Comparison of ENCODE assay signal across 23 mouse cellular contexts in the genomic region with DNA sequence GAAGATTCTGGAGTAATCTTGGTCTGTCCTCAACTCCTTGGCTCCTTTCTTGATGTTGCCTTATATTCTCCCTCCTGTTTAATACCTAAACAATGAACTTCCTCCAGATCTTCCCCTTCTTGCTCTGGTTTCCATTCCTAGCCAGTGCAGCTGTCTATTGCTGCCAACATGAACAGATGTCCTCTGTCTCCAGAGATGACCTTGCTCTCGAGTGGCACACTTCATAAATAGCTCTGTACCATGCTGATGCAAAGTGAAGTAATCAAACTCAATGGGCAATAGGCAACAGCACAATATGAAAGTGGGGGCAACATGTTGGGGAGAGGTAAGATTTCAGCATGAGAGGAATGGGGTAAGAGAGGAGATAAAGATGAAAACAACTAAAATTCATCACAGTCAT.
A peak's percentile ranks its signal among the peaks of the same experiment; 100 is the strongest.
DNase-seq lines count a peak whose midpoint lies in the region; ATAC-seq and TF ChIP-seq lines count a peak whose summit lies in the region.
"Had no signal": no experiment of that assay in that cellular context is flagged by ENCODE, and none has a peak within 500 bp of the region (broad histone marks: within the 10 kb centered on the region; RNA-seq: fewer than 3 reads in every experiment).

No protein-coding gene starts in this region.

- ATAC-seq in heart, postnatal 0 days (ENCODE audit: insufficient read depth, low read depth): no peak
- no peak for ATAC-seq in heart, embryonic 11.5 days (replicated peaks; ENCODE audit: insufficient number of reproducible peaks, low FRiP score, low TSS enrichment)
- ATAC-seq: forebrain, embryonic 14.5 days; forebrain, embryonic 16.5 days had no signal

- H3K4me3 ChIP-seq in heart, postnatal 0 days (ENCODE audit: low read depth, low read length): no peak overlapping the region
- H3K4me3 ChIP-seq in heart, embryonic 11.5 days (ENCODE audit: low read depth, low read length): no peak overlapping the region
- H3K4me3 ChIP-seq in myocyte: no peak overlapping the region
- H3K4me3 ChIP-seq in kidney, adult 2 months (ENCODE audit: insufficient read depth, low read depth, low read length): no peak overlapping the region
- H3K4me3 ChIP-seq: embryonic facial prominence, embryonic 13.5 days; embryonic facial prominence, embryonic 15.5 days; erythroblast, embryonic 14.5 days; forebrain, embryonic 10.5 days; forebrain, embryonic 12.5 days had no signal

- H3ac ChIP-seq in myocyte (ENCODE audit: control insufficient read depth, insufficient read length): no peak overlapping the region

- no peak for TF ChIP-seq CTCF in heart, postnatal 0 days (IDR thresholded peaks at IDR 0.05; ENCODE audit: low read depth)
- no peak for TF ChIP-seq CTCF in kidney, adult 2 months (conservative IDR thresholded peaks at IDR 0.05; ENCODE audit: insufficient read depth, insufficient read length, low read depth, low read length)

- H3K27me3 ChIP-seq in heart, postnatal 0 days (ENCODE audit: control insufficient read depth, insufficient read depth, low read length): no peaks in the 10 kb centered on the region
- H3K27me3 ChIP-seq in heart, embryonic 11.5 days (ENCODE audit: control insufficient read depth, insufficient read depth, low read length): no peaks in the 10 kb centered on the region
- H3K27me3 ChIP-seq in myocyte (ENCODE audit: control insufficient read depth, insufficient read depth, insufficient read length): no peaks in the 10 kb centered on the region
- no peaks in the 10 kb centered on the region for H3K27me3 ChIP-seq in kidney, adult 2 months (replicated peaks; ENCODE audit: control insufficient read depth, insufficient read depth, low read length)
- H3K27me3 ChIP-seq: embryonic facial prominence, embryonic 13.5 days; embryonic facial prominence, embryonic 15.5 days; forebrain, embryonic 12.5 days had no signal

- no peaks in the 10 kb centered on the region for H3K4me1 ChIP-seq in heart, postnatal 0 days (ENCODE audit: control insufficient read depth, insufficient read depth)
- H3K4me1 ChIP-seq in heart, embryonic 11.5 days (ENCODE audit: control insufficient read depth, insufficient read depth, low read length): no peaks in the 10 kb centered on the region
- no peaks in the 10 kb centered on the region for H3K4me1 ChIP-seq in kidney, adult 2 months (ENCODE audit: control insufficient read depth, insufficient read depth, low read length)
- H3K4me1 ChIP-seq: embryonic facial prominence, embryonic 13.5 days; embryonic facial prominence, embryonic 15.5 days; forebrain, embryonic 10.5 days; forebrain, embryonic 12.5 days had no signal

- no peak overlapping the region for H3K27ac ChIP-seq in heart, postnatal 0 days (ENCODE audit: low read depth)
- H3K27ac ChIP-seq in heart, embryonic 11.5 days (ENCODE audit: low read depth, low read length): no peak overlapping the region
- no peak overlapping the region for H3K27ac ChIP-seq in kidney, adult 2 months (ENCODE audit: insufficient read depth, low read depth, low read length)
- H3K27ac ChIP-seq: embryonic facial prominence, embryonic 13.5 days; embryonic facial prominence, embryonic 15.5 days; forebrain, embryonic 10.5 days; forebrain, embryonic 12.5 days had no signal

- no peaks in the 10 kb centered on the region for H3K79me2 ChIP-seq in myocyte (ENCODE audit: control insufficient read depth, insufficient read depth)

- no peak for TF ChIP-seq POLR2A in myocyte (IDR thresholded peaks at IDR 0.05; ENCODE audit: insufficient read length, low read depth)
- no peak for TF ChIP-seq POLR2A in kidney, adult 2 months (IDR thresholded peaks at IDR 0.05; ENCODE audit: low read depth, low read length)

- H3K4me2 ChIP-seq in heart, postnatal 0 days (ENCODE audit: low read depth, low read length): no peak overlapping the region
- H3K4me2 ChIP-seq in heart, embryonic 11.5 days: no peak overlapping the region
- peak overlapping the region; percentile 7 for H3K4me2 ChIP-seq in myocyte (ENCODE audit: low read depth)
- H3K4me2 ChIP-seq: embryonic facial prominence, embryonic 13.5 days; embryonic facial prominence, embryonic 15.5 days; forebrain, embryonic 12.5 days had no signal

- H3K36me3 ChIP-seq in heart, postnatal 0 days (replicated peaks; ENCODE audit: control insufficient read depth, insufficient read depth, low read length): no peaks in the 10 kb centered on the region
- no peaks in the 10 kb centered on the region for H3K36me3 ChIP-seq in heart, embryonic 11.5 days (ENCODE audit: control insufficient read depth, insufficient read depth, low read length)
- H3K36me3 ChIP-seq in myocyte (ENCODE audit: control insufficient read depth, insufficient read depth): no peaks in the 10 kb centered on the region
- no peaks in the 10 kb centered on the region for H3K36me3 ChIP-seq in kidney, adult 2 months (ENCODE audit: control insufficient read depth, insufficient read depth, low read length)
- H3K36me3 ChIP-seq: embryonic facial prominence, embryonic 13.5 days; embryonic facial prominence, embryonic 15.5 days; forebrain, embryonic 10.5 days; forebrain, embryonic 12.5 days had no signal

- no peak for TF ChIP-seq EP300 in heart, postnatal 0 days (IDR thresholded peaks at IDR 0.05; ENCODE audit: low read depth)

- DNase-seq in heart, adult 18-20 months: peak; percentile 12 to 41
- no peak for DNase-seq in heart, postnatal 4 days
- DNase-seq in heart, postnatal 0 days (ENCODE audit: low spot score): peak; percentile 7
- DNase-seq in brain, adult 2 months (ENCODE audit: low read depth, low spot score): peak; percentile 16
- no peak for DNase-seq in kidney, adult 2 months
- DNase-seq: adrenal gland, adult 2 months; adrenal gland, postnatal 10 days; adrenal gland, postnatal 25 days; cerebellum, adult 18-20 months; cerebellum, adult 8-10 months; cerebellum, adult 9-11 months; cerebellum, postnatal 14 days; cerebellum, postnatal 36 days; embryo, embryonic 11 days had no signal

- H3K9me3 ChIP-seq in heart, postnatal 0 days (replicated peaks; ENCODE audit: control insufficient read depth, low read length): no peaks in the 10 kb centered on the region
- no peaks in the 10 kb centered on the region for H3K9me3 ChIP-seq in heart, embryonic 11.5 days (replicated peaks; ENCODE audit: control insufficient read depth, low read length)
- H3K9me3 ChIP-seq: embryonic facial prominence, embryonic 13.5 days; embryonic facial prominence, embryonic 15.5 days; forebrain, embryonic 10.5 days; forebrain, embryonic 12.5 days had no signal

- no peak overlapping the region for H3K9ac ChIP-seq in heart, postnatal 0 days (replicated peaks; ENCODE audit: low read depth, low read length)
- H3K9ac ChIP-seq in heart, embryonic 11.5 days (ENCODE audit: low read depth, low read length): no peak overlapping the region
- H3K9ac ChIP-seq: embryonic facial prominence, embryonic 13.5 days; embryonic facial prominence, embryonic 15.5 days; forebrain, embryonic 12.5 days had no signal

- 16% methylated on average over 1 of the region's 1 CpGs for WGBS in heart, postnatal 0 days
- WGBS in heart, embryonic 11.5 days (ENCODE audit: insufficient replicate concordance): 45% methylated on average over 1 of the region's 1 CpGs
- 47% methylated on average over 1 of the region's 1 CpGs for WGBS in kidney, adult 2 months

TF ChIP-seq in myocyte, 11 proteins besides CTCF, POLR2A, EP300 and RAD21:
- TF ChIP-seq E2F4 (IDR thresholded peaks at IDR 0.05; ENCODE audit: insufficient read depth): no peak
- no peak for TF ChIP-seq USF1 (IDR thresholded peaks at IDR 0.05; ENCODE audit: low read depth)
- peak; percentile 87 to 92 (median 88) for TF ChIP-seq MYOD1 (IDR thresholded peaks at IDR 0.05; ENCODE audit: control insufficient read depth in 1 of 3, insufficient read length in 2 of 3, low read depth in 2 of 3)
- TF ChIP-seq CEBPB (IDR thresholded peaks at IDR 0.05; ENCODE audit: insufficient read depth, poor library complexity, severe bottlenecking): peak; percentile 95
- peak; percentile 70 for TF ChIP-seq TCF3 (IDR thresholded peaks at IDR 0.05; ENCODE audit: insufficient read length, low read depth)
- peak in 2 of 3 experiments; percentile 81 to 97 for TF ChIP-seq MYOG (IDR thresholded peaks at IDR 0.05; ENCODE audit: control insufficient read depth in 1 of 3, insufficient read depth in 1 of 3, insufficient read length in 2 of 3, low read depth in 2 of 3)
- TF ChIP-seq REST (IDR thresholded peaks at IDR 0.05; ENCODE audit: insufficient read depth, insufficient read length): no peak
- TF ChIP-seq TCF12 (IDR thresholded peaks at IDR 0.05; ENCODE audit: insufficient read depth, poor library complexity, severe bottlenecking): peak; percentile 72
- no peak for TF ChIP-seq POLR2AphosphoS2 (IDR thresholded peaks at IDR 0.05; ENCODE audit: insufficient read length, low read depth)
- no peak for TF ChIP-seq SRF (IDR thresholded peaks at IDR 0.05; ENCODE audit: control insufficient read depth, insufficient read length, low read depth)
- TF ChIP-seq MAX (IDR thresholded peaks at IDR 0.05; ENCODE audit: low read depth): no peak

Comparison
In these comparisons a context has a peak if more than half of its experiments do, and no peak if none do; other contexts are left out.
1. DNase-seq: peak in heart, adult 18-20 months (2 of 2), heart, postnatal 0 days (single experiment) and brain, adult 2 months (single experiment); none in heart, postnatal 4 days (single experiment) and kidney, adult 2 months (single experiment).